Mouse (Mus musculus): ENCODE results near the gene Hipk2.

Hipk2 gene

GRCm38 (mm10) chr6:38876071-38876911 lies at the start of gene Hipk2:
Gene Hipk2 (minus strand): TSS chr6:38876165.
- peak; percentile 74 to 83 for DNase-seq

GRCm38 (mm10) chr6:38925719-38926118 lies 49.8 kb upstream of the Hipk2 start:
- no peak for DNase-seq

GRCm38 (mm10) chr6:38923870-38924817 lies 48.2 kb upstream of the Hipk2 start:
- no peak for DNase-seq

GRCm38 (mm10) chr6:38923450-38923849 lies 47.5 kb upstream of the Hipk2 start:
- no peak for DNase-seq

- DNase-seq = no peak
These were observed 46.6 kb upstream of the Hipk2 start for GRCm38 (mm10) chr6:38922517-38922916.

GRCm38 (mm10) chr6:38921810-38922116 lies 45.8 kb upstream of the Hipk2 start:
- no peak for DNase-seq

- DNase-seq = no peak
These were observed 45.3 kb upstream of the Hipk2 start for GRCm38 (mm10) chr6:38921095-38921809.

- DNase-seq = no peak
These were observed 44.2 kb upstream of the Hipk2 start for GRCm38 (mm10) chr6:38920141-38920540.

GRCm38 (mm10) chr6:38919135-38919740 lies 43.3 kb upstream of the Hipk2 start:
- no peak for DNase-seq

GRCm38 (mm10) chr6:38918728-38919127 lies 42.8 kb upstream of the Hipk2 start:
- no peak for DNase-seq

- no peak for DNase-seq
These were observed 41.5 kb upstream of the Hipk2 start for GRCm38 (mm10) chr6:38917415-38917814.

- no peak for DNase-seq
These were observed 40.6 kb upstream of the Hipk2 start for GRCm38 (mm10) chr6:38916571-38916970.

GRCm38 (mm10) chr6:38915776-38916175 lies 39.8 kb upstream of the Hipk2 start:
- DNase-seq = no peak

GRCm38 (mm10) chr6:38914181-38914580 lies 38.2 kb upstream of the Hipk2 start:
- DNase-seq = no peak

GRCm38 (mm10) chr6:38913386-38914042 lies 37.5 kb upstream of the Hipk2 start:
- DNase-seq = no peak

- no peak for DNase-seq
These were observed 36.9 kb upstream of the Hipk2 start for GRCm38 (mm10) chr6:38912845-38913244.

- no peak for DNase-seq
These were observed 36.2 kb upstream of the Hipk2 start for GRCm38 (mm10) chr6:38912121-38912660.

GRCm38 (mm10) chr6:38910828-38911559 lies 35.0 kb upstream of the Hipk2 start:
- DNase-seq = peak; percentile 47 to 51

GRCm38 (mm10) chr6:38908401-38908800 lies 32.4 kb upstream of the Hipk2 start:
- DNase-seq = no peak

- DNase-seq = no peak
These were observed 30.0 kb upstream of the Hipk2 start for GRCm38 (mm10) chr6:38906005-38906404.

- DNase-seq = no peak
These were observed 27.0 kb upstream of the Hipk2 start for GRCm38 (mm10) chr6:38902820-38903439.

Data from thymus, postnatal 36 days (tissue).